Mouse (Mus musculus): ENCODE data around the gene Lrrk1. TPM values are rescaled to one million over a fixed set of nuclear protein-coding genes. Genes with fewer than 3 reads are reported as not detected.

The Lrrk1 gene
- polyA plus RNA-seq, 1 experiment from 2014 or later: 33.0 TPM

DNA sequence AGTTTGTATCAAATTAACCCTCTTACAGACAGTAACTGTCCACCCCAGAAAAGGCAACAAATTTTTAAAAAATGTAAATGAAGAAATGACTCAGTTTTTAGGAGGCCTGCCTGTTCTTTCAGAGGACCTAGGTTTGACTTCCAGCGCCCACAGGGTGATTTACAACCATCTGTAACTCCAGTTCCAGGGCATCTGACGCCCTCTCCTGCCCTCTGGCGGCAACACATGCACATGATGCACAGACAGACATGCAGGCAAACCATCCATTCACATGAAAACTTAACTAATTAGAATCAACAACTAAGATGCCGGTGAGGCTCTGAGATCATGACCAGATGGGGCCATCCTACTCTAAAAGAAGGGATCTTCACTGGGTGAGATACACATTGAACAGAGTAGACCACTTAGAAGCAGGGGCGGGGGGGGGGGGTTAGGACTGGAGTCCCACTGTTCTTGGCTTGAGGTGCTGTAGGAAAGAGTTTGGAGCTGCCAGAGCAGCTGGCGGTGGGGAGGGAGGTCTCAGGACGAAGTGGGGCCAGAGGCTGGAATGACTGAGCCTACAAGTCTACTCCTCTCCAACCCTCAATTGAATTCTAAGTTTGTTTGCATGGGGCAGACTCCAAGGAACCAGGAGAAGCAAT is 206.0 kb downstream of the Lrrk1 start:
- in situ Hi-C loops (cut with MboI; ENCODE audit: low pct_unique_long_range_greater_than_20kb): no loop called here
- CTCF ChIA-PET: interaction anchor here (1.2 kb wide), 1 partner anchor 67 kb away, joined by 3 read pairs; no protein-coding TSS in a partner anchor
- no peaks in the 10 kb centered on the region for H3K27me3 ChIP-seq
- POLR2A ChIA-PET: no interaction called here
- ATAC-seq (no peak), DNase-seq (ENCODE audit: low read depth, low spot score) (no peak)
- no peak for TF ChIP-seq CTCF (IDR thresholded peaks at IDR 0.05)

DNA sequence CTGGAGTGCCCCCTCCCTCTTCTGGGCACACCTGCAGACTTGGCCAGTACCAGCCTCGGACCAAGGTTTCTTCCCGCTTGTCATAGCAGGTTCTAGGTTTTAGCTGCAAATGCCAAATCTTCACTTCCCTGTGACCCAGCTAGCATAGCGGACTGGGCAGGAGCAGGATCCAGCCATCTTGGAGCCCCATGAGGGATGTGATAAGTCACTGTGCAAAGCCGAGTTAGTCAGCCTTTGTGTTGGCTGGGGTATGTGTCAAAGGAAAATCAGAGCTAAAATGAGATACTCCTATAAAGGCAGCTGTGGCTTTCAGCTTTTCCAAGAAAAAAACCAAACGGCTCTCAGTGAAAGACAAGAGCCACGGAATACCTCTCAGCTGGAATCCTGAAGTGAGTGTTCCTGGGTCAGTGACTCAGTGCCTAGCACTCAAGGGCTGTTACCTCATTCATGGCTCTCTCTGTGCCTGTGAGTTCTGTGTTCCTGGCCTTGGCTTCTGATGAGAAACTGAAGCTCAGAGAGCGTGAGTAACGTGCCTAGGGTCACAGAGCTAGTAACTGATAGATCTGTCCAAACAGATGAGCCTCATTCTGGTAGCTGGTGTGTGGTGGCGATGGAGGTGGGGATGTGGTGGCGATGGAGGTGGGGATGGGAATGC is 207.3 kb downstream of the Lrrk1 start:
- TF ChIP-seq CTCF (IDR thresholded peaks at IDR 0.05): no peak
- in situ Hi-C loops (cut with MboI; ENCODE audit: low pct_unique_long_range_greater_than_20kb): no loop called here
- H3K27me3 ChIP-seq: no peaks in the 10 kb centered on the region
- CTCF ChIA-PET: interaction anchor here (0.8 to 1.2 kb wide), 3 partner anchors 15 to 69 kb away, joined by 3 read pairs; no protein-coding TSS in a partner anchor
- ATAC-seq (no peak), DNase-seq (ENCODE audit: low read depth, low spot score) (no peak)
- POLR2A ChIA-PET: interaction anchor here (0.7 kb wide), 2 partner anchors 78 to 878 kb away, joined by 3 to 4 read pairs; no protein-coding TSS in a partner anchor

DNA sequence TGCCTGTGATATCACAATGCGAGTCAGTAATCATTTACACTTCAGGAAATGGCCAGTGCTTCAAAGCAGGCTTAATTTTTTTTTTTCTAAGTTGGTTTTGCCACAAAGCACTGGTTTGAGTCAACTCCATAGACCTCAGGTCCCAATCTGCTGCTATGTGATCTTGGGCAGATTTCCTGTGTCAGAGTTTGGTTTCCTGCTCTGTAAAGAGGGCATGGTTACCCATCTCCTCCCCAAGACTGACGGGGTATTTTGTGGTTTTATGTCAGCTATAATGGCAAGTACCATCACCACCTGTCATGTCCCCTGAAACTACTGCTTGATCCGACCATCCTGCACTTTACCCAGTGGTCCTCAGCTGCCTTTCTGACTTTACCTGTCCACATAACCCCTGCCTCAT is 207.9 kb downstream of the Lrrk1 start:
- no peaks in the 10 kb centered on the region for H3K27me3 ChIP-seq
- in situ Hi-C loops (cut with MboI; ENCODE audit: low pct_unique_long_range_greater_than_20kb): no loop called here
- TF ChIP-seq CTCF (IDR thresholded peaks at IDR 0.05): no peak
- ChIA-PET POLR2A (no interaction called here), CTCF (no interaction called here)
- ATAC-seq (no peak), DNase-seq (ENCODE audit: low read depth, low spot score) (no peak)

DNA sequence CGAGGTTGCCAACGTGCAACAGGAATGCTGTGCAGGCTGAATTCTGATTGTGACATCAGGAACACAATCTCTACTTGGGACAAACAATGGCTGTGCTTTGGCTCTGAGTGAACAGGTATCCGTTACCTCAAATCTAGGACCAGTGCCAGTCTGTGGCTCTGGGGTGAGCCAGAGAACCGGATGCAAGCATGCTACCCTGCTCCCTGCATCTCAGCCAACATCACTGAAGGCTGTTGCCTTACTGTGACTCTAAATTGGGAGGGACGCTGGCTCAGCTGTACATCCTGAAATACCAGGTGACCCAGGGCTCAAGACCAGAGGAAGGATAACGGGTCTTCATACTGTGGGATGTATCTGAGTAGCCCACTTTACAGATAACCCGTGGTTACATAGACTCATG is 208.4 kb downstream of the Lrrk1 start:
- POLR2A ChIA-PET: no interaction called here
- in situ Hi-C loops (cut with MboI; ENCODE audit: low pct_unique_long_range_greater_than_20kb): no loop called here
- CTCF ChIA-PET: no interaction called here
- H3K27me3 ChIP-seq: no peaks in the 10 kb centered on the region
- ATAC-seq: no peak
- no peak for TF ChIP-seq CTCF (IDR thresholded peaks at IDR 0.05)
- no peak for DNase-seq (ENCODE audit: low read depth, low spot score)

DNA sequence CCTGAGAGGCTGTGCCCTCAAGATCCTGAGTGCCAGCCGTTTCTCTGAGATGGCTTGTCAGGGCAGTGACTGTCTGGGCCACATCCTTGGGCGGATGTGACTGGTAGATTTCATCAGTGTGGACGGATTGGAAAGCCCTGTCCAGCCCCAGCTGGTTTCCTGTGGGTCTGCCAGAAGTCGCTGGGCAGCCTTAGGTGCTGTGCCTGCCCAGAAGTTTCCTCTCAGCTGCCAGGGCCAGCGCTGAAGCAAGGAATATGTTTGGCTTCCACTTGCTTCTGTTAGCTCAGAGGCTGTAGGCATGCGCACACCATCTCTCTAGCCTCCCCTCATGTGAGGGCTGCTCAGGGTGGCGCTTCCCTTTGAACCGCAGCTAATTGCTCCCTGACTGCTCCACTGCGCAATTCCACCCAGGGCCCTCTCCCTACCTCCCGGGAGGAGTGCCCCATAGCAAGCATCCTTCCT is 209.0 kb downstream of the Lrrk1 start:
- CTCF ChIA-PET: no interaction called here
- DNase-seq (ENCODE audit: low read depth, low spot score) (no peak), ATAC-seq (no peak)
- no peak for TF ChIP-seq CTCF (IDR thresholded peaks at IDR 0.05)
- in situ Hi-C loops (cut with MboI; ENCODE audit: low pct_unique_long_range_greater_than_20kb): no loop called here
- POLR2A ChIA-PET: no interaction called here
- H3K27me3 ChIP-seq: no peaks in the 10 kb centered on the region

DNA sequence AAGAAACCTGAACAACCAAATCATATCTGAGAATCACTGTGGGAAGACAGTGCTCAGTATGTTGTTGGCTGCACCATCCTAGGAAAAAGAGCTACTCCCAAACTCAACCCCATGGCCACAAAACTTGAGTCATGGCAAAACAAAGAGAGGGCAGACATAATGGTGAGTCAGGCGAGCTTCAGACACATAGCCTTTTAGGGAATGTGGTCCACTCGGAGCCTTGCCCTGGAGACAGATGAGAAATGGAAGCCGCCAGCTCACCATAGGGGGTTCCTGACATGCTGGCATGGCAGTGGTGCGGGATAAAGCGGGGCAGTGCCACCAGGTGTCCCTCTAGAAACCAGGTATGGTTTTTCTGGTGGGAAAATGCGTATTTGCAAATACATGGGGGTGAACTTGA is 210.0 kb downstream of the Lrrk1 start:
- DNase-seq (ENCODE audit: low read depth, low spot score) (no peak), ATAC-seq (no peak)
- no peak for TF ChIP-seq CTCF (IDR thresholded peaks at IDR 0.05)
- CTCF ChIA-PET: interaction anchor here (0.9 to 1.3 kb wide), 2 partner anchors 10 to 49 kb away, joined by 3 read pairs; no protein-coding TSS in a partner anchor
- in situ Hi-C loops (cut with MboI; ENCODE audit: low pct_unique_long_range_greater_than_20kb): no loop called here
- POLR2A ChIA-PET: no interaction called here
- H3K27me3 ChIP-seq: no peaks in the 10 kb centered on the region

DNA sequence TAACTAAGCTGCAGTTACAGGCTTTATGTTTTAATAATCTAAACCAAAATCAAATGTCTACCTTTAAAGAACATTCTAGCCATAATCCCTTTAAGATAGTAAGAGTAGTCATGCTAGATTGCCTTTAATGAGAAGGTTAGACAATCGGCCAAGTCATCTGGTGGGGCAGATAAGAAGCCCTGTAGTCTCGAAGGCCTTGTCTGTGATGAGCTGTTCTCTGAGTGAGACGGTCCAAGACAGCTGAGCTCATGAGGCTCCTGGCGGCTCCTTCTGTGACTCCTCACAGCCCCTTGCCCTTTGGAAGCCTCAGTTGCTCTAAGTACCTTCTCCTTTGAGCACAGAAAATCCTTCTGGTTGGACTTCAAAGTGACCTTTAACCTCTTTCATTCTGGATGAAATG is 211.2 kb downstream of the Lrrk1 start:
- no peak for TF ChIP-seq CTCF (IDR thresholded peaks at IDR 0.05)
- DNase-seq (ENCODE audit: low read depth, low spot score) (no peak), ATAC-seq (no peak)
- ChIA-PET POLR2A (no interaction called here), CTCF (no interaction called here)
- H3K27me3 ChIP-seq: no peaks in the 10 kb centered on the region
- in situ Hi-C loops (cut with MboI; ENCODE audit: low pct_unique_long_range_greater_than_20kb): no loop called here

Other genes with a start within 250 kb of the Lrrk1 start
- not detected for gene Gm10974, start 22.4 kb downstream of the Lrrk1 start, polyA plus RNA-seq (2021)
- gene Aldh1a3, start 39.2 kb upstream of the Lrrk1 start, polyA plus RNA-seq (2021): 0.37 TPM

Data from Patski (cell line).